In genomic region chr1:143906881-143907280, GRCm38 (mm10) we compare ENCODE assay signal across 26 mouse cellular contexts.
"Had no signal": no experiment of that assay in that cellular context is flagged by ENCODE, and none has a peak within 500 bp of the region (broad histone marks: within the 10 kb centered on the region; RNA-seq: fewer than 3 reads in every experiment).

No protein-coding gene starts in this region.

- ATAC-seq: hindbrain, postnatal 0 days; intestine, embryonic 16.5 days had no signal

- H3K27me3 ChIP-seq: heart, embryonic 13.5 days; heart, embryonic 15.5 days; hindbrain, embryonic 15.5 days; kidney, embryonic 15.5 days; limb, embryonic 12.5 days; liver, embryonic 13.5 days had no signal

- H3K4me1 ChIP-seq: heart, embryonic 13.5 days; heart, embryonic 15.5 days; hindbrain, embryonic 15.5 days; kidney, embryonic 15.5 days; limb, embryonic 10.5 days; limb, embryonic 12.5 days; liver, embryonic 13.5 days had no signal

- DNase-seq: gastrocnemius, adult 2 months; gastrocnemius, postnatal 10 days; gastrocnemius, postnatal 25 days; heart, adult 11 months; heart, adult 2 months; heart, postnatal 14 days; heart, postnatal 36 days; kidney, adult 11 months; kidney, adult 2 months; kidney, adult 9 months; kidney, postnatal 14 days; kidney, postnatal 36 days; liver; liver, embryonic 13.5 days had no signal

- H3K4me3 ChIP-seq: gastrocnemius, adult 2 months; heart, adult 2 months; heart, embryonic 13.5 days; heart, embryonic 15.5 days; hindbrain, embryonic 13.5 days; hindbrain, embryonic 15.5 days; kidney, embryonic 15.5 days; left cerebral cortex, adult 2 months; limb, embryonic 10.5 days; limb, embryonic 12.5 days; liver, embryonic 13.5 days had no signal

- H3K9me3 ChIP-seq: heart, embryonic 13.5 days; heart, embryonic 15.5 days; hindbrain, embryonic 13.5 days; hindbrain, embryonic 15.5 days; kidney, embryonic 15.5 days; limb, embryonic 10.5 days; limb, embryonic 12.5 days; liver, embryonic 13.5 days had no signal

- H3K36me3 ChIP-seq: heart, embryonic 13.5 days; heart, embryonic 15.5 days; hindbrain, embryonic 13.5 days; hindbrain, embryonic 15.5 days; kidney, embryonic 15.5 days; limb, embryonic 10.5 days; limb, embryonic 12.5 days; liver, embryonic 13.5 days had no signal

- H3K9ac ChIP-seq: heart, embryonic 13.5 days; heart, embryonic 15.5 days; hindbrain, embryonic 13.5 days; hindbrain, embryonic 15.5 days; kidney, embryonic 15.5 days; limb, embryonic 12.5 days; liver, embryonic 13.5 days had no signal

- H3K27ac ChIP-seq: gastrocnemius, adult 2 months; heart, adult 2 months; heart, embryonic 13.5 days; heart, embryonic 15.5 days; hindbrain, embryonic 13.5 days; hindbrain, embryonic 15.5 days; hindbrain, postnatal 0 days; kidney, embryonic 15.5 days; kidney, postnatal 0 days; left cerebral cortex, adult 2 months; limb, embryonic 10.5 days; limb, embryonic 12.5 days; liver, embryonic 13.5 days had no signal

- H3K4me2 ChIP-seq: heart, embryonic 11.5 days; heart, embryonic 13.5 days; heart, embryonic 15.5 days; hindbrain, embryonic 13.5 days; hindbrain, embryonic 15.5 days; kidney, embryonic 15.5 days; limb, embryonic 12.5 days; liver, embryonic 13.5 days had no signal
